Mouse (Mus musculus) forebrain, embryonic 14.5 days (tissue): ENCODE measurements at regions not wholly inside any gene's neighbourhood (a gene's known extent, or its start where the extent isn't known, plus 50 kb on each side); places are given as distances from the start of the nearest gene placed in this dataset.

Source experiments
- ATAC-seq: fragments of 200-750 bp; cut with Nextera tagmentation; 2 replicates; pipeline ENCODE4 v1.8.0; 2017; ENCODE audit warnings: mild to moderate bottlenecking, moderate library complexity
- DNase-seq: peaks from one replicate; pipeline ENCODE4 v3.0.0-alpha.2; 2015; ENCODE audit warnings: low spot score
- H3K27ac ChIP-seq: fragments of 300-500 bp; sonication (generic); 2 replicates; pipeline ENCODE4 v1.5.1; 2014; ENCODE audit warnings: low read depth, mild to moderate bottlenecking, control low read depth, low read length, moderate library complexity
- H3K27me3 ChIP-seq: fragments of 300-500 bp; sonication (generic); replicated peaks from 2 replicates; pipeline ENCODE4 v1.6.1; 2014; ENCODE audit warnings: low read length, control low read depth, mixed read lengths; ENCODE audit not compliant: control insufficient read depth, insufficient read depth
- H3K36me3 ChIP-seq: fragments of 300-500 bp; sonication (generic); 2 replicates; pipeline ENCODE4 v1.6.1; 2014; ENCODE audit warnings: low read length, control low read depth; ENCODE audit not compliant: control insufficient read depth, insufficient read depth
- H3K4me1 ChIP-seq: fragments of 300-500 bp; sonication (generic); 2 replicates; pipeline ENCODE4 v1.6.1; 2014; ENCODE audit warnings: antibody characterized with exemption, low read length, control low read depth; ENCODE audit not compliant: control insufficient read depth, insufficient read depth
- H3K4me2 ChIP-seq: fragments of 300-500 bp; sonication (generic); 2 replicates; pipeline ENCODE4 v1.6.1; 2014; ENCODE audit warnings: mild to moderate bottlenecking, control low read depth, low read length
- H3K4me3 ChIP-seq: fragments of 300-500 bp; sonication (generic); 2 replicates; pipeline ENCODE4 v1.5.1; 2014; ENCODE audit warnings: low read depth, low read length, control low read depth
- H3K9ac ChIP-seq: fragments of 300-500 bp; sonication (generic); 2 replicates; pipeline ENCODE4 v1.6.1; 2014; ENCODE audit warnings: mild to moderate bottlenecking, low read length, control low read depth, moderate library complexity
- H3K9me3 ChIP-seq: fragments of 300-500 bp; sonication (generic); replicated peaks from 2 replicates; pipeline ENCODE4 v1.6.1; 2016; ENCODE audit warnings: low read length, control low read depth, mixed read lengths; ENCODE audit not compliant: control insufficient read depth
- WGBS: fragments of 180-500 bp; shearing (Covaris S2); extraction: QIAGEN DNeasy Blood & Tissue Kit; methylation state at CpG from one replicate; pipeline ENCODE4 v1.1.7; 2014; 5-methylcytosine and 5-hydroxymethylcytosine counted together

GRCm38 (mm10) chr8:7489948-7490347 is 1171.1 kb downstream of the Efnb2 start:
- ATAC-seq, result no peak
- DNase-seq, result no peak
- no peaks in the 10 kb centered on the region for H3K27me3 ChIP-seq
- H3K27ac ChIP-seq, result no peak overlapping the region
- no peaks in the 10 kb centered on the region for H3K9me3 ChIP-seq
- H3K9ac ChIP-seq, result no peak overlapping the region
- 85% methylated on average over 1 of the region's 1 CpGs for WGBS
- no peak overlapping the region for H3K4me2 ChIP-seq
- H3K36me3 ChIP-seq, result no peaks in the 10 kb centered on the region
- no peak overlapping the region for H3K4me3 ChIP-seq
- H3K4me1 ChIP-seq, result no peaks in the 10 kb centered on the region

DNA sequence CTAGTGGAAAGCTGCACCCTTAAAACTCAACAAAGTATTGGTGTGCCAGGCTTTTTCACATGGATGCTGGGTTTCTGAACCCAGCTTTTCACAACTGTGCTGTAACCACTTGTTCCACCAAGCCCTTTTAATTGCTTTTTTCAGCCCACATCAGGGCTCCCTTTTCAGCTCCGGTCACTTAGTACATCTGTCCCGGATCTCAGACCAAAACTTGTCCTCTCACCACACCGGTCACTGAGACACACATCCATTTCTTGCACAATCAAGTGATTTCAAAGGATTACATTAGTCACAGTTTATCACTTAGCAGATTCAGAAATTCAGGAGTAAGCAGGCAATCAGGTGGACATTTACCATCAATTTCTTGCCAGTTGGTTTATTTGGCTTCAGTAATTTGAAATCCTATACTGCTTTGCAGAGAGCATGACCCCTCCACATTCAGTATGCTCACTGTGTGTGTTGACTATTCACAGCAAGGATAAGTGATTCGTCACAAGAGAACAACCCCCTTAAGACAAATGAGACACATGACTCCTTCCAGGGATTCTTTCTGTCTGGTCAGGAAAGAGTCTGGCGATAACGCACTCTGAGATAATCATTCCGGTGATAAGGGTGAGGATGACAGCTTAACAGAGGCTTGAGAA is 1188.8 kb downstream of the Efnb2 start:
- no peak overlapping the region for H3K4me3 ChIP-seq
- H3K27ac ChIP-seq, result no peak overlapping the region
- ATAC-seq (no peak), DNase-seq (no peak)
- H3K9ac ChIP-seq, result no peak overlapping the region
- no peaks in the 10 kb centered on the region for H3K36me3 ChIP-seq
- no peaks in the 10 kb centered on the region for H3K9me3 ChIP-seq
- no peaks in the 10 kb centered on the region for H3K27me3 ChIP-seq
- WGBS, result 74% methylated on average over 7 of the region's 7 CpGs
- H3K4me1 ChIP-seq, result no peaks in the 10 kb centered on the region
- no peak overlapping the region for H3K4me2 ChIP-seq

- no peak overlapping the region for H3K9ac ChIP-seq
- no peak overlapping the region for H3K4me2 ChIP-seq
- 82% methylated on average over 4 of the region's 4 CpGs for WGBS
- H3K4me1 ChIP-seq, result no peaks in the 10 kb centered on the region
- no peak overlapping the region for H3K4me3 ChIP-seq
- no peaks in the 10 kb centered on the region for H3K36me3 ChIP-seq
- no peak for ATAC-seq
- H3K27me3 ChIP-seq, result no peaks in the 10 kb centered on the region
- H3K9me3 ChIP-seq, result no peaks in the 10 kb centered on the region
- no peak overlapping the region for H3K27ac ChIP-seq
- peak; percentile 19 for DNase-seq
Observed at GRCm38 (mm10) chr8:7469261-7469660, 1191.8 kb downstream of the Efnb2 start.

DNA sequence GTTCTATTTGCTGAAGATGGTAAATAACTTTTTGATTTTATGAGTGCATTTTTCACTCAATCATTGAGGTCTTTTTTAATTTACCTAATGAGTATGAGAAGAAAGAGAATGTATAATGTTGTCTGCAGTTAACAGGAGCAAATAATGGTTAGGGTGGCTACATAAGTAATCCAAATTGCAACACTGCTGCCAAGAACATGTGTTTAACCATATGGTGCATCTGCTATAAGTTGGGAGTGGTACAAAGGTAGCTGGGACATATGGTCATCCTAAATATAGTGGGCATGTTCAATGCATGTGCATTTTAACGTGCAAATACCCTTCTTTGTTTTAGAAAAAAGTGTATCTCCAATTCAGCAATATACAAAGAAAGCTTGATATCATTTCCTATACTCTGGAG is 1198.2 kb downstream of the Efnb2 start:
- H3K4me1 ChIP-seq, result no peaks in the 10 kb centered on the region
- DNase-seq (peak; percentile 78), ATAC-seq (peak; percentile 83)
- H3K4me2 ChIP-seq, result no peak overlapping the region
- H3K9ac ChIP-seq, result no peak overlapping the region
- H3K36me3 ChIP-seq, result no peaks in the 10 kb centered on the region
- H3K4me3 ChIP-seq, result no peak overlapping the region
- no peaks in the 10 kb centered on the region for H3K9me3 ChIP-seq
- H3K27me3 ChIP-seq, result no peaks in the 10 kb centered on the region
- WGBS, result 50% methylated on average over 1 of the region's 1 CpGs
- no peak overlapping the region for H3K27ac ChIP-seq

DNA sequence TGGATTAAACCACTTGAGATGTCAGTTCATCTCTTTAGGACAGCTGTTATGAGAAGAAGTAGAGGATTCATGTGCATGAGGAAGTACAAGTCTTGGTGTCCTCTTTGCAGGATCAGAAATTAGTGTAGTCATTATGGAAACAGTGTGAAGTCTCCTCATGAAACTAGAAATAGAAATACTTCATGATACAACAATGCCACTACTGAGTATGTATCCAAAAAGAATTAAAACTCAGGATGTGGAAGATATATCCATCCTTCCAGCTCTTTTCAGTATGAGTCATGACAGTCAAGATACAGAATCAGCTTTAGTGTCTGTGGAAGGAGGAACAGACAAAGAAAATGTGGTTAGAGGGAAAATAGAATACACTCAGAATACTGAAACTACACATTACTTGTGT is 1211.7 kb downstream of the Efnb2 start:
- no peak overlapping the region for H3K4me2 ChIP-seq
- no peak overlapping the region for H3K27ac ChIP-seq
- no peaks in the 10 kb centered on the region for H3K27me3 ChIP-seq
- no peaks in the 10 kb centered on the region for H3K4me1 ChIP-seq
- DNase-seq (no peak), ATAC-seq (no peak)
- H3K9ac ChIP-seq, result no peak overlapping the region
- H3K9me3 ChIP-seq, result no peaks in the 10 kb centered on the region
- no peaks in the 10 kb centered on the region for H3K36me3 ChIP-seq
- H3K4me3 ChIP-seq, result no peak overlapping the region

DNA sequence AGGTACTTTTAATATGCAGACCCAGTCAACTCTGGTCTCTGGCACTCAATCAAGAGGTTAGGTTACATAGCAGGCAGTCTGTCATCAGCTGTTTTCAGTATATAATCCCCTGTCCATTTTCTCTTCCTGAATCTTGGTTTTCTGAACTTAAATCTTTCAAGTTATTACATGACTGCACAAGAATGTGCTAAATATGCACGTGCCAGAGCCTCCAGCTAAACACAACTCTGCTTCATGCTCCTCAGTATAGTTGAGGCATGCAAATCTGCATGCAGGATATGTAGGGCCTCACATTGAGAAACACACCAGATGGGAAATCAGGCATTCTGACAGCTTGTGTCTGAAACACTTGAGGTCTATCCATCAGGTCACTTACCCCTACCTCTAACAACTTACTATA is 1214.0 kb downstream of the Efnb2 start:
- ATAC-seq, result no peak
- Histone ChIP-seq H3K36me3 (no peaks in the 10 kb centered on the region), H3K4me2 (no peak overlapping the region), H3K9me3 (no peaks in the 10 kb centered on the region), H3K4me1 (no peaks in the 10 kb centered on the region), H3K27ac (no peak overlapping the region), H3K9ac (no peak overlapping the region), H3K27me3 (no peaks in the 10 kb centered on the region), H3K4me3 (no peak overlapping the region)
- DNase-seq, result no peak
- 48% methylated on average over 1 of the region's 1 CpGs for WGBS

GRCm38 (mm10) chr8:7440829-7441228 is 1220.2 kb downstream of the Efnb2 start:
- DNase-seq, result no peak
- Histone ChIP-seq H3K9me3 (no peaks in the 10 kb centered on the region), H3K4me1 (0 out of 2 replicates have a peak, but pooled peaks cover 5% of the 10 kb centered on the region), H3K4me2 (no peak overlapping the region), H3K27me3 (no peaks in the 10 kb centered on the region), H3K4me3 (no peak overlapping the region), H3K9ac (no peak overlapping the region), H3K27ac (no peak overlapping the region), H3K36me3 (no peaks in the 10 kb centered on the region)
- ATAC-seq, result no peak

- H3K9ac ChIP-seq, result no peak overlapping the region
- DNase-seq, result peak; percentile 95
- no peak overlapping the region for H3K4me3 ChIP-seq
- 0 out of 2 replicates have a peak, but pooled peaks cover 5% of the 10 kb centered on the region for H3K4me1 ChIP-seq
- H3K27me3 ChIP-seq, result no peaks in the 10 kb centered on the region
- no peak overlapping the region for H3K27ac ChIP-seq
- WGBS, result 1% methylated on average over 4 of the region's 4 CpGs
- H3K9me3 ChIP-seq, result no peaks in the 10 kb centered on the region
- H3K36me3 ChIP-seq, result no peaks in the 10 kb centered on the region
- H3K4me2 ChIP-seq, result peak overlapping the region; percentile 3; the same call in 1 of the 2 replicates
- ATAC-seq, result peak; percentile 98
Observed at GRCm38 (mm10) chr8:7440278-7440684, 1220.8 kb downstream of the Efnb2 start.

GRCm38 (mm10) chr8:7439869-7440268 is 1221.2 kb downstream of the Efnb2 start:
- WGBS, result 3% methylated on average over 3 of the region's 3 CpGs
- 0 out of 2 replicates have a peak overlapping the region, but pooled peaks have one; percentile 3 for H3K4me2 ChIP-seq

More at GRCm38 (mm10) chr8:7439869-7440268, 1221.2 kb downstream of the Efnb2 start:
- H3K27ac ChIP-seq, result no peak overlapping the region
- ATAC-seq (peak; percentile 45), DNase-seq (no peak)
- H3K36me3 ChIP-seq, result no peaks in the 10 kb centered on the region
- no peak overlapping the region for H3K4me3 ChIP-seq
- H3K9me3 ChIP-seq, result no peaks in the 10 kb centered on the region
- H3K9ac ChIP-seq, result no peak overlapping the region
- H3K27me3 ChIP-seq, result no peaks in the 10 kb centered on the region
- 0 out of 2 replicates have a peak, but pooled peaks cover 5% of the 10 kb centered on the region for H3K4me1 ChIP-seq
